Mouse (Mus musculus) B cell, adult 2 months (primary cell): ENCODE data around the gene Il15ra.

Source experiments
- DNase-seq, 2 experiments: peaks; one replicate each; pipeline ENCODE4 v3.0.0; 2022

Il15ra gene

DNA sequence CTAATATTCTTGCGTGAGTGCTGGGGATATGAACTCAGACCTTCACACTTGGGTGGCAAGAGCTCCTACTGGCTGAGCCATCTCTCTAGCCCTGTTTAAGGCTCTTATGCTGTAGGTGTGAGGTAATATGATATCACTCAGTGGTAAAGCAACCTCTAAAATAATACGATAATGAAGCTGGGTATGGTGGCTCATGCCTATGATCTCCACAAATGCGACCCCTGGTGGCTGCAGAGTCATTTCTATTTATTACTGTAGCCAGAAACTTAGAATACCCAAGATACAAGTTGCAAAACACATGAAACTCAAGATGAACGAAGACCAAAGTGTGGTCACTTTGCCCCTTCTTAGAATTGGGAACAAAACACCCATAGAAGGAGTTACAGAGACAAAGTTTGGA, 5.0 kb downstream of the Il15ra start:
- peak; percentile 58 to 60 for DNase-seq

DNA sequence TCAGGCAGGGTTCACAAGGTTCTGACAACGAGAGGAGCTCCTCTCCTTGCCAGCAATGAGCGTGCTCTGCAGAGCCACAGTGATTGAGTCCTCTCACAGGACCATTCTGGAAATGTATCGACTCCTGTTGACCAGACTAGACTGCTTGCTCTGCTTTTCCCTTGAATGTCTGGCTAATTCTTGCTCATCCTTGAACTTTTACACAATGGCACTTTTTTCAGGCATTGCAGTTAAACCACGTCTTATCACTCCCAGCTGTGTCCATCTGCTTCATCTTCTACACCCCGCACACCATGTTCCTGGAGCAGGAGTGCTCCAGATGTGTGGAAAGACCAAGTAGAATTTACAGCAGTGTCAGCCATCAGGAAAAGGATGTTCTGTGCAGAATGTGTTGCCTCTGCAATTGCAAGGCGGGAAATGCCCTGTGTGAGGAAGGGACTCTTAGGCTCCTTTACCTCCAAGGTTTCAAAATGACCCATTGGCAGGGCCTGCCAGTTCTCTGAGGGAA, 7.4 kb downstream of the Il15ra start:
- no peak for DNase-seq

DNA sequence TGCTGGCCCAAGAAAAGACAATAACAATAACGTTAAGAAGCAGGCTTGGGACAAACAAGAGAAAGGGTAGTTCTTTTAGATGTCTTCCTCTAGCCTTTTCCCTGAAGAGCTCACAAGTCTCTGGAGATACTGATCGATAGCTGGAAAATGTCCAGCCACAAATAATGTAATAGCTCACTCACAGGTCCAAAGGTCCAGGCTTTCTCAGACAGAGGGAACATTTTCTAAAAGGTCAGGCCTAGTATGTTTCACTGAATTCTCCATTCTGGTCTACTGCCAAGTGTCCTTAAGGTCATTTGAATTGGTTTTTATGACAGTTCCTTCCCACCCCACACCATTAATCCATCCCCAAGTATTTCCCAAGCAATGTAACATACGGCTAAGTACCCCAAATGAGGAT, 7.9 kb downstream of the Il15ra start:
- DNase-seq, result no peak

DNA sequence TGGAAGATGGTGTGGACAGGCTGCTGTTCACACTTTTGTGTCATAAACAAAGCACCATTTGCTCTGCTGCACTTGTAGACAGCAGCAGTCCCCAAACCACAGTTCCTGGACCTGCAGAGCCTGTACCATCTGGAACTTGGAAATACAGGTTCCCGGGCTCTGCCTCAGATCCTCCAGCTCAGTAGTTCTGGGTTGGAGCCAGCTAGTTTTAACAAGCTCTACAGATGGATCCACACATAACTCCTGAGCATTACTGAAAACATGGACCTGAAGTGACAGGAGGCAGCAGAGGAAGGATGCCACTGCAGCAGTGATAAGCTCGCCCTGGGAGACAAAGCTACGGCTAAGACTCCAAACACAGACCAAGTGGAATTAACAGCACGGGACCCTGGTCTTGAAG, 9.4 kb downstream of the Il15ra start:
- no peak for DNase-seq

DNA sequence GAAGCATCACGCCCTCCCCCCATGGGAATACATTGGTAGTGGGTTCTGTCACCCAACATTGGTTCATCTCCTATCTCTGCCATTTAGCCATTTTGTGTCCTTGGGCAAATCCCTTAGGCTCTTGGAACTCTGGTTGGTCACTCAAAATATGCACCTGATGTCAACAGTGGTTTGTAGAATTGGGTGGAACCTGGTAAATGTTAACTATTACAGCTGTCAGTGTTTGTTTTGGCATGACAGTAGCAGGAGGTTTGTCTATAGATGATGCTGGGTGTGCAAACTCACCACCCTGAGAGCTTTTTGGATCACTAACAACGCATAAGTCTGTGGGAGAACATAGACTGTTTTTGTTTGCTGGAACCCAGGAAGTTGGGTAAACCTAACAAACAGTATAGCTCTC, 13.5 kb downstream of the Il15ra start:
- no peak for DNase-seq

DNA sequence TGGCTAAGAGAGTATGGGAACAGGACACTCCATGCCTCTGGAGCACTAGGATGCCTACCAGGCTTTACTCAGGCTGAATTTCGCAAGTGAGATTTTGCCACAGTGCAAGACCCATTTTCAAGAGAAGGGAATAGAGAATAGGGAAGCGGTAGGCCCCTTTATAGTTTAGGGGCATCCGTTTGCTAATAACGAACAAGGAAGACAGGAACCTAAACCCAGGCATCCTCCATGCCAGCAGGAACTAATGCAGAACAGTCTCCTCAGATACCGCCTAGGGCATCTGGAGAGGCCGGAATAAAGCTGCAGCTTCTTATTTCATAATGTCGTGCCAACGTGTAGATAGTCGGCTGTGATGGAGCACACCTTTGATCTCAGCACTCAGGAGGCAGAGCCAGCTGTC, 17.5 kb downstream of the Il15ra start:
- no peak for DNase-seq

DNA sequence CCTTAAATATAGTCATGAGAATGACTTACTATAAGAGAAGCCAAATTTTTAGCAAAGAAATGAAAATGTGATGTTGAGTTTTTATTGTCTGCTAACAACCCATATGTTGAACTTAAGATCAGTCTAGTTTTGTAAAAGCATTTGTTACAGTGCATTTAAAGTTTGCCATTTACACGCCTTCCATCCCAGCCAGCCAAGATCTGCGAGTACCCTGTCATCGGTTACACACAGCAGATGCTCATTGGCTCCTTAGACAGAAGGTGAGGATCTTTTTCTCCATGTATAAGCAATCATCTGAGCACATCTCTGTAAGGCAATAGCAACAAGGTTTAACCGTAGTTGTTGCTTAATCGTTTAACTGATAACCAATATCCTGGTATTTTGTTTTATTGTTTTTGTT, 22.5 kb downstream of the Il15ra start:
- no peak for DNase-seq

DNA sequence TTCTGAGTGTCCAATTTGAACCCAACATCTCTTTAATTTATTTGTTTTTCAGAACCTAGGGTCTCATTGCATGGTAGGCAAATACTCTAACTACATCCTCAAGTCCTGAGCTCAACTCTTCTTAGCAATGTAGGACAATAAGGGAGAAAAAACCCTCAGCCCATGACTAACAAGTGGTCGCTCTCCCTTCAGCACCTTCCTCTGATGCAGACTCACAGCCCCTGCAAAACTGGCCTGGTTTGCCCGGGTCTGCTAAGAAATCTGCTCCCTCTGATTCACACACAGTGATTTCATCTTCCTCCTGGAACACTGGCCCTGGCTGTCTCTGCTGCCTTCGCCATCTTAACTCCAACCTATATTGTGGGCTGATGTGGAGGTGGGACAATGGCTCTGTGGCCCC, 24.0 kb downstream of the Il15ra start:
- no peak for DNase-seq

DNA sequence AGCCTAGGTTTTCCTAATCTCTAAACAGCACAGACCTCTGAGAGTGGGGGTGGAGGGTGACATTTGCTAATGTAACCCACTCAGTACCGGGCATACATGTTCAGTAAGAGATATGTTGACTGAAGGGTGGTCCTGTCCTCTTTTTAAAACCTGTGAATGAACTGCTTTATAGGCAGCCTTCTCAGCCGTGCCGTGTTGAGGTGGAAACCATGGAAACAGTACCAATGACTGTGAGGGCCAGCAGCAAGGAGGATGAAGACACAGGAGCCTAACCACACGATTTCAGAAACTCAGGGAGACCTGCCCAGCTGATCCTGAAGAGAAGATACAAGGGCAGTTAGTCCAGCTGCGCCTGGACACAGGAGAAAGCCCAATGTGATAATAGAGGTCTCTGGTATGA, 27.9 kb downstream of the Il15ra start:
- DNase-seq, result no peak

DNA sequence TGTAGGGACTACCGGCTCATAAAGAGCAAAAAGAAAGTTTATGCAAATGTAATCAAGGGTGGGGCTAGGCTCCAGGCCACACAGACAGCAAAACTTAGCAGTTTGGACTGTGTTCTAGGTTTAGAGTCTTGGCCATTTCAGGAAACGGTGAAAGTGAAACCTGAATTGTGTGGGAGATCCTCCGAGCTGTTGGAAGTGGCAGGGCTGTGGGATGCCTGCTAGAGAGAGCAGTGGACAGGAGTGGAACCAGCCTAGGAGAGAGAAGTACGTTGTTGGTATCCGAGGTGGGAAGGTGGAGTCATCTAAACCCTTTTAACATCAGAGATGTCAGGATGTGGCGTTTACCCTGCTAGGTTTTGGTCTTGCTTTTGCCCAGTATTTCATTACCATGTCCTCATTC, 30.8 kb downstream of the Il15ra start:
- DNase-seq, result no peak

DNA sequence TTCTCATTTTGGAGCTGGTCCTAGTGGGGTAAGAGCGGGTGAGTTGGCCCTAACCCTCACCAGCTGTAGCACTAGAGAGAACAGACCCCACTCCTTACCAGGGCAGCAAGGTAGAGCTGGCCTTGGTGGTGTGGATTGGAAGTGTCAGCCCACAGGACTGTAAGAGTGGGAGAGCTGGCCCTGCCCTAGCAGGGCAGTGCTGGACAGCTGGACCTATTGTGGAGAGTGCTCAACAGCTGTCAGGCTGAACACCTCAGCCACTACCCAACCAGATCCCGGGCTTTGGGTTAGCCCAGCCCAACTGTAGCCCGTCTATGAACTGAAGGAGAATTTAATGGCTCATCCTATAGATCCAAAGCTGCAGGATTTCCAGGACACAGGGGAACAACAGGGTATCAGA, 33.7 kb downstream of the Il15ra start:
- DNase-seq, result no peak

DNA sequence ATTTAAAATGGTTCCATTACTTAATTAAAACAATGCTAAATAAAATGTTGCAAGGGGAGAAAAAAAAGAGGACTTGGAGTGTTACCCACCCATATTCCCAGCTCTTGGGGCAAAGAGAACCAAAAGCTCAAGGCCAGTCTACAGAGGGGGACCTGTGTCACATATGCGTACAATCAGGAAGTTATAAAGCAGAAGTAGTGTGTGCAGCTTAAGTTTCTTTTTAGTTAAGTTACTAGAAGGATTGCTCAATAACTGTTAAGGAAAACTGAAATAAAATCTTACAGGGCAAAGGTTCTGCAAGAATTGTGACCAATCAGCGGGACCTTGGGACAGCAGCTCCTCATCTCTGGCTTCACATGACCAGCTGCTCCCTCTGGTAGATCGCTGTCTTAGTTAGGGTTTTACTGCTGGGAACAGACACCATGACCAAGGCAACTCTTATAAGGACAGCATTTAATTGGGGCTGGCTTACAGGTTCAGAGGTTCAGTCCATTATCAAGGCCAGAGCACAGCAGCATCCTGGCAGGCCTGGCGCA, 34.5 kb downstream of the Il15ra start:
- no peak for DNase-seq

DNA sequence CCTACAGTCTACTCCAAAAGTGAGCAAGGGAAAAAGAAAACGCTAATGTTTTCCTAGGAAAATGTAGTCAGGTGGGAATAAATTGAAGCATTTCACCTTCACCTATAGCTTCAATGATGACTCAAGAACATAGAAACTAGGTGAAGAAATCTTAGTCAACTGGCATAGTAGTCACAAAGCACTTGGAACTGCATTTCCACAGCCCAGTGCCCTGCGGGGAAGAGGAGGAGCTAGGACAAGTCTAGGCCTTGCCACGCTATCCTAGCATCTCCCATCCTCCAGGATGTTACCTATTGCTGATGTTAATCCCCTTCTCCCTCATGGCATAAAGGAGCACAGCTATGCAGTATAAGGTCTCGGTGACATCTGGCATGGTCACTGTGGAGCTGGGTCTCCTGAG, 57.5 kb downstream of the Il15ra start:
- no peak for DNase-seq

DNA sequence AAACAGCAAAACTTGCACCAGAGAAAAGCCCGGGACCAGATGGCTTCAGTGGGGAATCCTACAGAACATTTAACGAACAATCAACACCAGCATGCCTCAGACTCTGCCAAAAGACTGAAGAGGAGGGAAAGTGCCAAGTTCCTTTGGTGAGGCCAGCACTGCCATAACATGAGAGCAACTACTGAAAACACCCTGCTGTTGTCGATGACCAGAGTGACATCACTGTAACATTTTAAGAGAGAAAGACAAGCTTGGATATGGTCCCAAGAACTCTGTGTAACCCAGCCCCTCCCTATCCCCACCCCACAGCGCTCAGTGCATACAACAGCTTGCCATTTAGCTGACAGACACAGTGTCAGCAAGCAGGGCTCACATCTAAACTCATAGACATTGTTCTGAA, 60.6 kb downstream of the Il15ra start:
- DNase-seq, result no peak

DNA sequence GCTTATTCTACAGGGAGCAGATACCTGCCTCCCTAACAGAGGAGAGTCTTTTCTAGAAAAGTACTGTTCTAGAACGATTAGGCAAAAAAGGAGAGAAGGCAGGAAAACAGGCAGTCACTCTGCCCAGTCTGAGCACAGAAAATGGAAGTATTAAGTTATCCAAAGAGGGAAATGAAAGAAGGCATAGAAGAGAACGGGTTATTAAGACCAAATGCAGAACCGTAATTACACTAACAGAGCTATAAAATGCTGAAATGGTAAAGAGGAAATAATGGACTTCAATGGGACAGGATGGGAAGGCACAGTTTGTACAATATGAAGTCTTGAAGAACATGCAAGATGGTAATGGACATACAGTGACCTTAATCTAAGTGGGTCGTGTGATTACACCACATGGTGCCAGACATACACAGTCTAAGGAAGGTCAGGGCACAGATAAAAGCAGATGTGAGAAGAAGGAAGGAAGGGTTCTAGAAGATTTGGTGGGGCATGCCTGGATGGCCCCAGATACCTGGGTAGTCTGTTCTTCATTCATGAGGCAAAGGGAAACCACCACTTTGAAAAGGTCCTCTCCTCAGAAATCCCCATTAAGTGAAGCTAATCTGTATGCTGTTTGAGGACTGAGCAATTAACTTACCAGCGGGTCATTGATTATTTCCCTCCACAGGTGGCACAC, 61.5 kb downstream of the Il15ra start:
- DNase-seq, result peak; percentile 5 to 14

DNA sequence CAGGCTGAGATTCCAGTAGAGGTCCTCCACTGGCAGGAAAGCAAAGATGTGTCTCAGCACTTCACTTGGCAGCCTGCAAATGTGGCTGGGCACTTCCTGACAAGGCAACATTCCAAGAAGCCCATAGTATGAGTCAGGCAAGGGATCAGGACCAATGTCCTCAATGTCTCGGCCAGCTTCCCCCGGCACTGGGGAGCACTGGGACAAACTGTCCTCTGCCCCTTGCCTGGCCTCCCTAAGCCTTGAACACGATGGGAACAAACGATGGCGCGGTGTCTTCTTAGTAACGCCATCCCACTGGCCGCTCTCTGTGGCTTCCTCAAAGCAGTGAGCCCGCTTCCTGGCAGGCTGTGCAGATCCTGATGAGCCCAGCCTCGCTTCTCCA, 62.1 kb downstream of the Il15ra start:
- DNase-seq, result no peak

DNA sequence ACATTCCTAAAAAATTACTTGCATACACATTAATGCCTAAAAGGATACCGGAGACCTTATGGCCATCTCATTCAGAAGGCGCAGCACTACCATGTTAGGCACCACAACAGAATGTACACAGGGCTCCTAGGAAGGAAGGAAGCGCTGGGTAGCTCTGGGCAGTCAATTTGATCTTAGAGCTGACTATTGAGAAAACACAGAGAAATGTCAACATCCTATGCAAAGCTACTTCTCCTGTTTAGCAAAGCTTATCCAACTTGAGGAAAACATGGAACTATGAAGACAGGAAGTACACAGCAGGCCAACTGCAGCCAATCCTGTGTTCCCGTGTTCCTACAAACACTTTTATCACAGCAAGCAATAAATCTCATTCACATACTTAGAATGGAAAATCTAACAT, 66.6 kb downstream of the Il15ra start:
- no peak for DNase-seq

DNA sequence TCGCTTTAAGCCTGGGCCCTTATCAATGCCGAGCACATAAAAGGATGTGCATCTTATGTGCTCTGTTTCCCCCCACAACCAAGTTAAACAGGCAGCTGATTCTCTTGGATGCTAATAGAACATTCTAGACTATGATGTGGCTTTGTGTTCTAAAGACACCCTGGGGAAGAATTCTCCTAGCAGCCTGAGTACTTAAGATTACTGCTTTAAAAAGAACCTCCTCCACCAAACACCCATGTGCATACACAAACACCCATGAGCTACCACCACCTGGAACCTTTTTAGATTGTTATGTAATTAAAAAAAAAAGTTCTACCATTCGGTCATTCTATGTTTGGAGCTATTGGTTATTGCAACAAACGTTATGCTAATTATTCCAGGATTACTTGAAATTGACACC, 67.3 kb downstream of the Il15ra start:
- no peak for DNase-seq

DNA sequence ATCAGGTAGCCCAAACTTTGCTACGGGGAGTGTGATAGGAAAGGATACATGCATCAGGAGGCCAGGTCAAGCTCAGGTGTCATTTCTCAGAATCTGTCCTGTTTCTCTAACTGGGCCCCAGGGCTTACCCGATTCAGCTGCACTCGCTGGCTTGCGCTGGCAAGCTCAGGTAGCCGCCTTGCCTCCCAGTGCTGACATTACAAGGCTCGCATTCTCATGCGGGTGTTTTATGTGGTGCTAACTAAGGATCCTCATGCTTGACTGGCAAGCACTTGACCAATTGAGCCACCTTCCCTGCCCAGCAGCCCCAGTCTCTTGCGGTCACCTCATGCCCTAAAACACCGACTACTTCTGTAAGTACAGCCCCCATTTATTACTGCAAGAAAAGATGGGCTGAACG, 69.3 kb downstream of the Il15ra start:
- DNase-seq, result no peak

DNA sequence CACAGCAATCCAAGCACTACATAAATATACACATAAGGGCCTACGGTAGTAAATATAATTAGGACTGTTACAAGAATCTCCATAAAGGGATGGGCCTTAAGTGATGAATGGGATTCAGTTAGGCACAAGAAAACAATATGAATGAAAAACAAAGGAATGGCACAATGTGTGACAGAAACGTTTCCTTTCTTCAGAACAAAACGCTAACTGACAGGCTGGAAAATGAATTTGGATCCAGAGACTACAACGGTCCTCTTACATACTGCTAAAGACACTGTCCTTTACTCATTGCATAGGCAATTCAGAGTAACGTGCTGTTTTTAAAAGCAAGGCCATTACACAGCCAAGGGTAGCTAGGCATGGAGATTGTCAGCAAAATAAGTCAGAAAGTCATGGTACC, 70.0 kb downstream of the Il15ra start:
- DNase-seq, result no peak

DNA sequence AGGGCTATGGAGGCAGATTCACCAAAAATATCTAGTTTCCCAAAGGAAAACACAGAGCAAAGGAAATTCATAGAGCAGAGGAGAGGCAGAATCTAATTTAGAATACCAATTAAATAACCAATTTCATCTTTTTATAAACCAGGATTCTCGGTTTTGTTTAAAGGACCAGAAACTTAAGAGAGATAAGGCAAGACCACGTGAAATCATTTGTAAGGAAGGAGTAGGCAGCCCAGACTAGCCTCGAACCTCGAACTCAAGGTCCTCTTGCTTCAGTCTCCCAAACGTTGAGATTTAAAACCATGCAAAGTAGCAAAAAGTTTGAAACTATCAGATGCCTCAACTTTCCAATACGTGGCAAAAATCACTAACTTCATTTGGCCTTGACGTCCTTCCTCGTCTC, 71.3 kb downstream of the Il15ra start:
- no peak for DNase-seq

DNA sequence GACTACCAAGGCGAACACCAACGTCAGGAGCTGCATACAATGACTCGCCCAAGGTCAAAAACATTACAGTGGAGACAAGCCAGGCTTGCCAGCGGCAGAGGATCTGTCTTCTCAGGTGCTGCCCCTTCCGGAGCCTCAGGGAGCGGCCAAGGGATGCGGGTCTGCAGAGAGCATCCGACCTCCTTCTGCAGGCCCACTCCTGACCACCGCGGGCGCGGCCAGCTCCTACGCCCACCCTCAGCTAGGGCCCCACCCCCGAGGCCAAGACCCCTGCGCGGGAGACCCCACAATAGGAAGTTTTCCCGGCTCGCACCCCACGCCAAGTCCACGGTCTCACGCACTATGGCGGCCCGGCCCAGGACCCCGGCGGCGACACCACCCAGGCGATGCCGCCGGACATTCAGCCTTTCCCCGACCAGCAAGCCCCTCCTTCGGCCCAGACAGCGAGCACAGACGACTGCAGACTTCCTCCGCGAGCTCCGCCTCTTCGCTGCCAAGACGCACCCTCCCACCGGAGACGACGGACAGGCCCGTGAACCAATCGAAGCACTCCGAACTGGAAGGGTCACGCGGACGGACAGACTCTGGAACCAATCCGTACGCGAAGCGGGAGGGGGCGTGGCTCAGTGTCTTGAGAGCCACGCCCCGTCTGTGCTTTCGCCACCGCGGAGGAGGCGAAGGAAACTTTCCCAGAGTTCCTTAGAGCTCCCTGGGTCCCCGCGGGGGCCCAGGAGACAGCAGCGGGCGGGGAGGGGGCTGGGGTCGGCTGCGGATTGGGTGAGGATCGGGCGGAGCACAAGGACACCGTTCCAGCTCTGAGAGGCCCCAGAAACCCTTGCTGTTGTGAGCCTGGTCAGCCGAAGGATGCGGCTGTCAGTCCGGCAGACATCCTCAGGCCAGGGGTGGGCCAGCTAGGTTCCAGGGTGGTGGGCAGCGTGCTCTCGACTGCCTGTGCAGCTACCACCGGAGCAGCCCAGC, 72.3 kb downstream of the Il15ra start, which contains the start of the genes Fbh1 and Ankrd16:
TSS of gene Fbh1 (minus strand) at position 492 of the 978 bp plus-strand sequence.
TSS of gene Ankrd16 (plus strand) at position 786 of the 978 bp plus-strand sequence.
- peak; percentile 99 for DNase-seq

DNA sequence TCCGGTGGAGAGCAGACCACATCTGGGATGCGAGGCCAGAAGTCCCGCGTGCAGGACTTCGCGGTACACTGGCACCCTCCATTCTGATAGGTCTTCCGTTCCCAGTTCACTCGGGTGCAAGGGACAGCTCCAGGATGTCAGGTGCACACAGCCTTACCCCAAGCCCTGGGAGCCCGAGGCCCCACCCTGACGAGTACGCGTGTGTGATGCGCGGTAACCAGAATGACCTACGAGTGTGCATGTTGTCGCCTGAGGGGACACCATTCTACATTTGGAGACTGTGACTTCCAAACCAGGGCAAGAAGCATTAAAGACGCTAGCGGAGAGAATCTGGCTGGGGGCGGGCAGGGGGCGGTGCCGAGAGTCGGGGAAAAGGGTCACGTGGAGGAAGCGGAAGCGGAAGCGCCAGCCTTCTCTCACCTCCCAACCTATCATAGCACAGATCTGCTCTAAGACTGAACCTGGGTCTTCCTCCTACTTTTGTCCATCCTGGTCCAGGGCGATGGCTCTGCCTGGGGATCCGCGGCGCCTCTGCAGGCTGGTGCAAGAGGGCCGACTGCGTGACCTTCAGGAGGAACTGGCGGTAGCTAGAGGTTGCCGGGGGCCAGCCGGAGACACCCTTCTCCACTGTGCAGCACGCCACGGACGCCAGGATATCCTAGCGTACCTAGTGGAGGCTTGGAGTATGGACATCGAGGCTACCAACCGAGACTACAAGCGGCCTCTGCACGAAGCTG, 73.2 kb downstream of the Il15ra start:
- DNase-seq, result peak; percentile 88 to 91
